Mouse (Mus musculus): ENCODE measurements around the gene Fam222a. TPM values are rescaled to one million over a fixed set of nuclear protein-coding genes. Genes with fewer than 3 reads are reported as not detected.

The Fam222a gene
- polyA plus RNA-seq, 1 experiment from 2014 or later: 0.63 TPM

GRCm38 (mm10) chr5:114594741-114595241 is 27.0 kb downstream of the Fam222a start:
- ATAC-seq (ENCODE audit: insufficient number of reproducible peaks, low FRiP score): peak; percentile 43
- H3K9me3 ChIP-seq (replicated peaks): no peaks in the 10 kb centered on the region
- H3K4me1 ChIP-seq (replicated peaks): peaks cover 64% of the 10 kb centered on the region
- H3K27me3 ChIP-seq (replicated peaks): peaks cover 14% of the 10 kb centered on the region; the same call in 1 of the 2 replicates
- no peak overlapping the region for H3K9ac ChIP-seq
- no peak overlapping the region for H3K4me3 ChIP-seq
- WGBS: 7% methylated on average over 15 of the region's 15 CpGs
- H3K27ac ChIP-seq (ENCODE audit: poor library complexity, severe bottlenecking): peak overlapping the region; percentile 45; the same call in 1 of the 2 replicates
- peak overlapping the region; percentile 55 for H3K4me2 ChIP-seq
- H3K36me3 ChIP-seq: no peaks in the 10 kb centered on the region

- 32% methylated on average over 10 of the region's 10 CpGs for WGBS
Measured at GRCm38 (mm10) chr5:114596604-114597003, 28.8 kb downstream of the Fam222a start.

GRCm38 (mm10) chr5:114597222-114597621 is 29.4 kb downstream of the Fam222a start:
- peaks cover 7% of the 10 kb centered on the region; the same call in 1 of the 2 replicates for H3K27me3 ChIP-seq (replicated peaks)
- WGBS: 52% methylated on average over 8 of the region's 8 CpGs
- no peak overlapping the region for H3K9ac ChIP-seq
- H3K36me3 ChIP-seq: no peaks in the 10 kb centered on the region
- H3K4me2 ChIP-seq: no peak overlapping the region
- H3K27ac ChIP-seq (ENCODE audit: poor library complexity, severe bottlenecking): no peak overlapping the region
- no peak overlapping the region for H3K4me3 ChIP-seq
- H3K4me1 ChIP-seq (replicated peaks): peaks cover 40% of the 10 kb centered on the region
- H3K9me3 ChIP-seq (replicated peaks): no peaks in the 10 kb centered on the region
- ATAC-seq (ENCODE audit: insufficient number of reproducible peaks, low FRiP score): no peak

More at GRCm38 (mm10) chr5:114596604-114597003, 28.8 kb downstream of the Fam222a start:
- H3K4me2 ChIP-seq: no peak overlapping the region
- ATAC-seq (ENCODE audit: insufficient number of reproducible peaks, low FRiP score): no peak
- no peak overlapping the region for H3K4me3 ChIP-seq
- peaks cover 46% of the 10 kb centered on the region for H3K4me1 ChIP-seq (replicated peaks)
- H3K9ac ChIP-seq: no peak overlapping the region
- no peaks in the 10 kb centered on the region for H3K9me3 ChIP-seq (replicated peaks)
- no peak overlapping the region for H3K27ac ChIP-seq (ENCODE audit: poor library complexity, severe bottlenecking)
- no peaks in the 10 kb centered on the region for H3K36me3 ChIP-seq
- H3K27me3 ChIP-seq (replicated peaks): peaks cover 13% of the 10 kb centered on the region; the same call in 1 of the 2 replicates

GRCm38 (mm10) chr5:114597652-114598051 is 29.8 kb downstream of the Fam222a start:
- Histone ChIP-seq H3K36me3 (no peaks in the 10 kb centered on the region), H3K9me3 (replicated peaks) (no peaks in the 10 kb centered on the region), H3K4me3 (no peak overlapping the region), H3K27me3 (replicated peaks) (0 out of 2 replicates have a peak, but pooled peaks cover 4% of the 10 kb centered on the region), H3K4me1 (replicated peaks) (peaks cover 36% of the 10 kb centered on the region), H3K27ac (ENCODE audit: poor library complexity, severe bottlenecking) (no peak overlapping the region), H3K9ac (no peak overlapping the region), H3K4me2 (no peak overlapping the region)
- no peak for ATAC-seq (ENCODE audit: insufficient number of reproducible peaks, low FRiP score)
- 44% methylated on average over 6 of the region's 6 CpGs for WGBS

- WGBS: 77% methylated on average over 8 of the region's 8 CpGs
- H3K27me3 ChIP-seq (replicated peaks): no peaks in the 10 kb centered on the region; the same call in 1 of the 2 replicates
Measured at GRCm38 (mm10) chr5:114602012-114602411, 34.2 kb downstream of the Fam222a start.

GRCm38 (mm10) chr5:114603975-114604374 is 36.2 kb downstream of the Fam222a start:
- Histone ChIP-seq H3K36me3 (no peaks in the 10 kb centered on the region), H3K4me3 (no peak overlapping the region), H3K27me3 (replicated peaks) (no peaks in the 10 kb centered on the region; the same call in 1 of the 2 replicates), H3K9me3 (replicated peaks) (no peaks in the 10 kb centered on the region), H3K4me1 (replicated peaks) (peaks cover 16% of the 10 kb centered on the region), H3K4me2 (no peak overlapping the region), H3K9ac (no peak overlapping the region), H3K27ac (ENCODE audit: poor library complexity, severe bottlenecking) (no peak overlapping the region)
- ATAC-seq (ENCODE audit: insufficient number of reproducible peaks, low FRiP score): no peak
- 69% methylated on average over 5 of the region's 5 CpGs for WGBS

More at GRCm38 (mm10) chr5:114602012-114602411, 34.2 kb downstream of the Fam222a start:
- Histone ChIP-seq H3K4me1 (replicated peaks) (peaks cover 6% of the 10 kb centered on the region), H3K4me3 (no peak overlapping the region), H3K4me2 (no peak overlapping the region), H3K27ac (ENCODE audit: poor library complexity, severe bottlenecking) (no peak overlapping the region), H3K9me3 (replicated peaks) (no peaks in the 10 kb centered on the region), H3K9ac (no peak overlapping the region), H3K36me3 (no peaks in the 10 kb centered on the region)
- no peak for ATAC-seq (ENCODE audit: insufficient number of reproducible peaks, low FRiP score)

- H3K27me3 ChIP-seq (replicated peaks): peaks cover 4% of the 10 kb centered on the region; the same call in 1 of the 2 replicates
- no peaks in the 10 kb centered on the region for H3K36me3 ChIP-seq
- no peak overlapping the region for H3K27ac ChIP-seq (ENCODE audit: poor library complexity, severe bottlenecking)
- 38% methylated on average over 11 of the region's 11 CpGs for WGBS
- peak; percentile 45; the same call in 1 of the 2 replicates for ATAC-seq (ENCODE audit: insufficient number of reproducible peaks, low FRiP score)
- H3K9me3 ChIP-seq (replicated peaks): no peaks in the 10 kb centered on the region
- H3K4me1 ChIP-seq (replicated peaks): peaks cover 17% of the 10 kb centered on the region
- no peak overlapping the region for H3K4me3 ChIP-seq
- no peak overlapping the region for H3K9ac ChIP-seq
- H3K4me2 ChIP-seq: no peak overlapping the region
Measured at GRCm38 (mm10) chr5:114604781-114605290, 37.0 kb downstream of the Fam222a start.

GRCm38 (mm10) chr5:114605981-114606380 is 38.2 kb downstream of the Fam222a start:
- 73% methylated on average over 6 of the region's 6 CpGs for WGBS
- H3K4me2 ChIP-seq: no peak overlapping the region
- no peaks in the 10 kb centered on the region for H3K9me3 ChIP-seq (replicated peaks)
- H3K4me1 ChIP-seq (replicated peaks): peaks cover 17% of the 10 kb centered on the region
- H3K27ac ChIP-seq (ENCODE audit: poor library complexity, severe bottlenecking): no peak overlapping the region
- no peak overlapping the region for H3K9ac ChIP-seq
- H3K36me3 ChIP-seq: no peaks in the 10 kb centered on the region
- H3K4me3 ChIP-seq: no peak overlapping the region
- peaks cover 15% of the 10 kb centered on the region for H3K27me3 ChIP-seq (replicated peaks)
- ATAC-seq (ENCODE audit: insufficient number of reproducible peaks, low FRiP score): no peak

- Histone ChIP-seq H3K36me3 (no peaks in the 10 kb centered on the region), H3K4me2 (no peak overlapping the region), H3K4me1 (replicated peaks) (peaks cover 25% of the 10 kb centered on the region), H3K4me3 (no peak overlapping the region), H3K9me3 (replicated peaks) (no peaks in the 10 kb centered on the region), H3K27me3 (replicated peaks) (peaks cover 26% of the 10 kb centered on the region), H3K9ac (0 out of 2 replicates have a peak overlapping the region, but pooled peaks have one; percentile 28), H3K27ac (ENCODE audit: poor library complexity, severe bottlenecking) (no peak overlapping the region)
- 75% methylated on average over 8 of the region's 8 CpGs for WGBS
- no peak for ATAC-seq (ENCODE audit: insufficient number of reproducible peaks, low FRiP score)
Measured at GRCm38 (mm10) chr5:114607651-114608050, 39.8 kb downstream of the Fam222a start.

- no peak overlapping the region for H3K4me2 ChIP-seq
- H3K27ac ChIP-seq (ENCODE audit: poor library complexity, severe bottlenecking): no peak overlapping the region
- peaks cover 26% of the 10 kb centered on the region for H3K27me3 ChIP-seq (replicated peaks)
- H3K36me3 ChIP-seq: no peaks in the 10 kb centered on the region
- no peak for ATAC-seq (ENCODE audit: insufficient number of reproducible peaks, low FRiP score)
- H3K9me3 ChIP-seq (replicated peaks): no peaks in the 10 kb centered on the region
- 8% methylated on average over 12 of the region's 12 CpGs for WGBS
- H3K4me1 ChIP-seq (replicated peaks): peaks cover 25% of the 10 kb centered on the region
- no peak overlapping the region for H3K4me3 ChIP-seq
- no peak overlapping the region for H3K9ac ChIP-seq
Measured at GRCm38 (mm10) chr5:114608516-114608915, 40.7 kb downstream of the Fam222a start.

- no peak overlapping the region for H3K4me3 ChIP-seq
- H3K9me3 ChIP-seq (replicated peaks): no peaks in the 10 kb centered on the region
- H3K27me3 ChIP-seq (replicated peaks): peaks cover 26% of the 10 kb centered on the region
- H3K27ac ChIP-seq (ENCODE audit: poor library complexity, severe bottlenecking): no peak overlapping the region
- H3K4me2 ChIP-seq: no peak overlapping the region
- H3K36me3 ChIP-seq: no peaks in the 10 kb centered on the region
- ATAC-seq (ENCODE audit: insufficient number of reproducible peaks, low FRiP score): no peak
- WGBS: 74% methylated on average over 10 of the region's 10 CpGs
- no peak overlapping the region for H3K9ac ChIP-seq
- peaks cover 25% of the 10 kb centered on the region for H3K4me1 ChIP-seq (replicated peaks)
Measured at GRCm38 (mm10) chr5:114611256-114611655, 43.4 kb downstream of the Fam222a start.

All from heart, embryonic 12.5 days (tissue).